Mouse (Mus musculus) A20 (cell line): ENCODE results near the gene Furin.
"Not testable (repeated sequence)": the region's sequence is repeated elsewhere in the genome, so short reads cannot be mapped to it uniquely, and the experiment has no call there.

Experiments used
- DNase-seq: peaks from one replicate; pipeline ENCODE4 v3.0.0-alpha.2; 2011; ENCODE audit warnings: low read depth, low spot score

Furin gene

GRCm38 (mm10) chr7:80401041-80401859 is 4.0 kb downstream of the Furin start:
- DNase-seq: no peak

- no peak for DNase-seq
Measured at GRCm38 (mm10) chr7:80400571-80400970, 4.7 kb downstream of the Furin start.

- no peak for DNase-seq
Measured at GRCm38 (mm10) chr7:80400099-80400498, 5.1 kb downstream of the Furin start.

DNA sequence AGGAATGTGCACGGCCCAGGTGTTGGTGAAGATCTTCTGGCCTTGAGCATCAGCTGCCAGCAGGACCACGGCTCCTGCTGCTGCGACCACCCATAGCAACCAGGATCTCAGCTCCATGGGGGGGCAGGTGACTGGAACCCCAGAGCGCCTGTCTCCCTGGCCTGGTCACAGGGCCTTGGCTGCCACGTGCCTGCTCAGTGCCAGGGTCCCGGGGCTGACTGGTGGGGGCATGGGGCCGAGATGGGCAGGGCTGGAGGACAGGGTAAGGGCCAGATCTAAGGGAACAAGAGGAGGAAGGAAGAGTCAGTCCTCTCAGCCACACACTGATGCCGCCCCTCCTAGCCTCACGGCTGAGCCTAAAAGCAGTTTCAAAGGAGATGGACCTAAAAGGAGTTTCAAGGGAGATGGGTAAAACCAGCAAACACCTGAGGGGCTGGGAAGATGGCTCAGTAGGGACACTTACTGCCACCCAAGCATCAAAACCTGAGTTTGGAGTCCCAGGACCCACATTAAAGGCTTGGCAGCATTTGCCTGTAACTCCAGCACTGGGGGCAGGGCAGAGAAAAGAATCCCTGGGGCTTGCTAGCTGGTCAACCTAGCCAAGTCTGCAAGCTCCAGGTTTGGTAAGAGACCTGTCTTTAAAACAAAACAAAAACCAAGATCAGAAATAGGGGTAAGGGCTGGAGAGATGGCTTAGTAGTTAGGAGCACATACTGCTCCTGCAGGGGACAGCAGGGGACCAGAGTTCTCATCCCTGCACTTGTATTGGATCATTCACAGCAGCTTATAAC is 6.4 kb downstream of the Furin start:
- DNase-seq: no peak

GRCm38 (mm10) chr7:80397986-80398385 is 7.2 kb downstream of the Furin start:
- DNase-seq: no peak

GRCm38 (mm10) chr7:80396427-80396826 is 8.8 kb downstream of the Furin start:
- not testable (repeated sequence) for DNase-seq

- no peak for DNase-seq
Measured at GRCm38 (mm10) chr7:80394600-80394999, 10.6 kb downstream of the Furin start.

GRCm38 (mm10) chr7:80392119-80392518 is 13.1 kb downstream of the Furin start:
- no peak for DNase-seq

DNA sequence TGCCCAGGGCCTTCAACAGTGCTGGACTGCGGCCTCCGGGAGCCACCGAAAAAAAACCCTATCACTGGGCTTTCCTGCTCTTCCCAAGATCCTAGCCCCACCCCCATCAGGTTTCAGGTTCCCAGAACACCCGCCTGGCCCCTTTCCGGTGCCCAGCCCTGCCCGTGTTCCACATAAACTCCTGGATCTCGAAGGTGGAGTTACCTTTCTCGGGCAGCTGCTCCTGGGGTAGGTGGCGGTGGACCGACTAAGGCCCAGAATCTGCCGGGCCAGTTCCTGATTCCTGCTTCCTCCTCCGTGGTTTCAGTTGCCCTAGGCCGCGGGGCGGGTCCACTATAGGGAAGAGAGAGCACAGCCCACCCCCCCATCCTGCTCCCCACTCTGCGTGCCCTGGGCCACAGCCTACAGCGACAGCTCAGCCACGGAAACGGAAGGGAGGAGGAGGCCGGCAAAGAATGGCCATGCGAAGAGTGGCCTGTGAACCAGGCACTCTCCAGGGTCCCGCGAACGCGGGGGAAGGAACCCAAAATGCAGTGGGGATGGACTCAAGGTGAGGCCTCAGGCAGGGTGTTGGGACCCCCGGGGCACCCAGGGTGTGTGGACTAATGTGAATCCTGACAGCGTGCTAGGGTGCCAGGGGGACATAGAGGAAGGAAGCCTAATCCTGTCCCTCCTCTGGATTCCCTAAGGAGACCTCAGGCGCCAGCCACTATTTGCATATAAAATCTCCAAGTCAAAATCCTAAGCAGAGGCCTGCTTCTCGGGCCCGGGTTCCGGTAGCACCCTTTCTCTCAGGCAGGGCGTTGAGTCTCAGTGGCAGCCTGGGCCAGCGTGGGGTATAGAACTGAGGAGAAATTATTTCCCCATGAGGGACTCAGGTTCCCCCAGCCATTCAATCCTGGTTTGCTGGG is 17.3 kb downstream of the Furin start, which contains the start of gene Fes:
TSS of gene Fes (minus strand) at position 314 of the 911 bp plus-strand sequence.
- DNase-seq: peak; percentile 35

DNA sequence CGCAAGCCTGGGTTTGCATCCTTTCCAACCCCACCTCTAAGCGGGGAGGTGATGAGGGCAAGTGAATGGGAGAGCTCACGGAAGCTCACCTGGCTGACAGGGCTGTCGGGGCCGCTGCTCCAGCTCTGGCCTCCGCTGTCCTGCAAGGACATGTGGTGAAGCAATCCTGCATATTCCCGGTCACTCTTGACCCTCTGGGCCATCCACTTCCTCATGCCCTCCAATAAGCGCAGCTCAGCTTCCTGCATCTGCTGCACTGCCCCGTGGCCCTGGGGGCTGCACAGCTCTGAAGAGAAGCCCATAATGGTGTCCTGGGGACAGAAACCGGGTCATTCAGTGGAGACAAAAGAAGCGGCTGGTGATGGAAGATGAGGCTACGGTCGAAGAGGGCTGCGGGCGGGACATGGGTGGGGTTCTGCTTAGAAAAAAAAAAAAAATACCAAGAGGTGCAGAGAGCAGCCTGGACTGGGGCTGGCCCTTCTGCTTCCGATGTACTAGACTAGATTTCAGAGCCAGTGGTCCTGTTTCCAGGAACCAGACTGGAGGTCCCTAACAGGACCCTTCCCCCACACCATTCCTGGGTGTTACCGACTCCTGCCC is 18.1 kb downstream of the Furin start:
- DNase-seq: no peak

DNA sequence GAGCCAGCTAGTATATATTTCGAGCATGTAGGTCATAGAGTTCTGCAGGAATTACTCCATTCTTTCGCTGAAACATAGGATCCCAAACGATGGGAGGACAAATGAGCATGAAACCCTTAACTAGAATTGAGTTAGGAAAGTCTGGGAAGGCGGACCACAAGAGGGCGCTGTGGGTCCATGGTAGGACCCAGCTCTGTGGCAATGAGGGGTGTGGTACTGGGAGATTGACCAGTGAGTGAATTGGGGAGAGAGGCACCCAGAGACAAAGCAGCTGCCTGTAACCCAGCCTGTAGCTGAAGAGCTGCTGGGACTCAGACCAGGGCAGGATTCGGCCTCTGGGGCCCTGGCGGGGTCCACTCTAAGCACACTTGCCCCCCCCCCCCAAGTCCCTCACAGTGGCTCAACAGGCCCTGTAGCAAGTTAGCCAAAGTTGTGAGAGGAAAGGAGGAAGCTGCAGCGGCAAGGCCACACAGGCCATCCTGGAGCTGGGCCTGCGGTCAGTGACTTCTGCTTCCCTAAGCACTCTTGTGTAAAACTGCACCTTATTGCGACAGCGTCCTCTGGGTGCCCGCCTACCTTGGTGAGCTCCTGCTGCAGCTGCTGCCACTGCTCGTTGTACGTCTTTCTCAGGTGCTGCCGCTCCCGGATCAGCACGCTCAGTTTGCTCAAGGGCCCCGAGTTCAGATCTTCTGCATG is 18.9 kb downstream of the Furin start:
- peak; percentile 87 for DNase-seq

DNA sequence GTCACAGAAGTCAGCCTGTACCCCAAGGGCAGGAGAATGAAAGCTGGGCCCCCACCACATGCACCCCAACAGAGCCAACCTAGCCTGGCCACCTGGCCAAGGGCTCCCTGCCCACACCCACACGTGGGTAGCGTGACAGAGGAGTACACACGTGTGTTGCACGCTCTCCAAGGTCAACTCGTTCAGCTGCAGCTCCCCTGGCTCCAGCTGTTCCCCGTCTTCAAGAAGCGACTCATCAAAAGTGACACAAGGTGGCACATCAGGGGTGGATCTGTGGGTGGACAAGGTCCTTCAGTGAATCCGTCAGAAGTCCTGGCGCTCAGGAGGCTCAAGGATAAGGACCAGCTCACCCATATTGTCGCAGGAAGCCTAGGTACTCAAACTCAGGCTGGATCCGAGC is 22.3 kb downstream of the Furin start:
- DNase-seq: no peak

DNA sequence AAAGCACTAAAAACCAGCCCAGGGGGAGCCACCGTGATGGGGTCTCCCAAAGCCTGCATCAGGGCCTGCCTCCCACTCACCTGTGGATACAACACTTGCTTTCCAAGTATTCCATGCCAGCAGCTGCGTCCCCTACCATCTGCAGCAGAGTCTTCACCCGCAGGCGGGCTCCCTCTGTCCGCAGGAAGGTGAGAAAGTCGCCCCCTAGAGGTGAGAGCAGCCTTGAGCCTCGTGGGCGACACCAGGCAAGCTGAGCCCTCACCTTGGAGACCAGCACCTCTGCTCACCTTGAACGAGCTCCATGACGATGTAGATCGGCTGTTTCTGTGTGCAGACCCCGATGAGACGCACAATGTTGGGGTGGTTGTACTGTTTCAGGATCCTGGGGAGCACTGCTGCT is 25.7 kb downstream of the Furin start:
- peak; percentile 69 for DNase-seq

DNA sequence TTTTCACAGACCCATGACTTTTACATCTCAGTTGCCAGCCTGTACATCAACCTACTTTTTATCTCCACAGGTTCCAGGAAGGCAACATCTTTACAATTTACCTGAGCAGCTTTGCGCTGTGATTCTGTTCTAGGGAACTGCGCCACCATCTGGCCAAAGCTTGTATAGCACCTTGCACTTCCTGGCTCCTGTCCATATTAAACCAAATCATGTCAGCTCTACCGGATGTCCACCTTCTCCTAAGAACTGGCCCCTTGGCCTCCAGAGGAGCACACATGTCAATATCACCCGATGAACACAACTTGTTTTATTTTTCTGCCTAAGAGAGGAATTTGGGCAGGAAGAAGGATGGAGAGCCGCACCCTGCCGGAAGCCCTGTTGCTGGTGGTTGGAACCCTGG is 27.8 kb downstream of the Furin start:
- DNase-seq: peak; percentile 71

DNA sequence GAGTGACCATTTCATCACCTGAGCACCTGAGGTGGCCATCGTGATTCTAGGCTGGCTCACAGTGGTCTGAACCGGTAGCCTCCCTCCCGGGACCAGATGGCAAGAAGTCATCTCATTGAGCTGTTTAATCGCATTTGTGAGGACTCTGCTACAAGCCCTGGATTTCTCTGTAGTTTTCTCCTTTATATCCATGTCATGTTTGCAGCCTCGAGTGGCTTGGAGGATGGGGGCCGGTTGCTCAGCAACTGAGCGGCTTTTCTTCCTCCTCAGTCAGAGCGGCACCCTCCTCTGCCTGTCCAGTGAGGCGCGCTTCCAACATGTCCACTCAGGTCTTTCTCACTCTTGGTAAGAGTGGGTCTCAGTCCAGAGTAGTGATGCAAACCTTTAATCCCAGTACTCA is 29.0 kb downstream of the Furin start:
- no peak for DNase-seq

GRCm38 (mm10) chr7:80375376-80376039 is 29.7 kb downstream of the Furin start:
- peak; percentile 84 for DNase-seq

GRCm38 (mm10) chr7:80374733-80375132 is 30.5 kb downstream of the Furin start:
- no peak for DNase-seq

DNA sequence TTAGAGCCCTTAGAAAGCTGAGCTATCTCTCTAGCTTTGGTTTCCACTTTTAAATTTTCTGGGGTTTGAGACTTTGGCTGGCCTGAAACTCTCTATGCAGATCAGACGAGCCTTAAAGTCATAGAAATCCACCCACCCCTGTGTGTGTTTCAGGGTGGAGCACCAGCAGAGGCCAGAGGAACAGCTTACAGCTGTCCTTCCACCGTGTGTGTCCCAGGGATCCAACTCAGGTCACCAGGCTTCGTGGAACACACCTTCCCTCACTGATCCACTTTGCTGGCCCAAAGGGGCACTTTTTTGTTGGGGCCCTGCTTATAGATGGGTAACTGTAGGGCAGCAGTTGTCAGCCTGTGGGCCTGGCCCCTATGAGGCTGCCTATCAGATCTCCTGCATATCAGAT is 31.0 kb downstream of the Furin start:
- DNase-seq: no peak

DNA sequence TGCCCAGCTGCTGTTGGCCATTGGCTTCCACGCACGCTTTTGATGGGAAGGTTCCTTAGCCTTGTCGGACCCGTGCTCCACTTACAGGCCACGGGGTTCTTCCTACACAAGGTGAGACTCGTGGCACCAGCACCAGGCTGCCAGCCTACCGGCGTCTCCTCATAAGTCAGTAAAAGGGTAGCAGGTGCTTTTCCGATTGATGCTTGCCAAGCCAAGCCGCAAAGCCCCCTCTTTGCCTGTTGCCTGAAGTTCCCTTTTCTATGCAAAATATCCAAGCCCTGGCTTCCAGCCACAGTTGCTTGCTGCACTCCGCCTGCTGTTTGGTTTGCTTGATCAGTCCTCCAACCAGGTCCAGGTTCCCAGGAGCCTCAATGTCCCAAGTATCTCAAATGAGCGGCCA is 31.4 kb downstream of the Furin start:
- peak; percentile 81 for DNase-seq

- no peak for DNase-seq
Measured at GRCm38 (mm10) chr7:80373352-80373751, 31.9 kb downstream of the Furin start.
